Mouse (Mus musculus): ENCODE data around the gene Mki67. TPM values are rescaled to one million over a fixed set of nuclear protein-coding genes. Genes with fewer than 3 reads are reported as not detected.

The Mki67 gene
- polyA plus RNA-seq, 1 experiment = 19.1 TPM

DNA sequence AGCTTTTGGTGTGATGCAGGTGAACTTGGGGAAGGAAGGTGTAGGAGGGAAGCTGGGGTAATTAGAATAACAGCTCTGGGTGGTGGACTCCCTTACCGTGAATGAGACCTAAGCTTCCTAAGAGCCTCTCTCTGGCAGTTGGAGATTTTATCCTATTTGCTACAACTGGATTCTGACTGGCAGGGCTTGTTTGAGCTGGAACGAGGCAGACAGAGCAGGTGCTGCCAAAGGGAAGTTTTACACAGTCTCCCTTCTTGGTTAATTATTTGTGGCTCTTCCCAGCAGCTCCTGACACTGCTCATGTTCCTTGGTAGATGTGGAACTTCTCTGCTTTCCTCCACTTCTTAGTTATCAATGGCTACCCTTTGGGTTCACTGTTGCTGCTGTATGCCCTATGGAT lies 30.9 kb upstream of the Mki67 start:
- WGBS = 71% methylated on average over 2 of the region's 2 CpGs
- Histone ChIP-seq H3K27ac (ENCODE audit: control insufficient read depth, insufficient read depth, low read length) (no peak overlapping the region), H3K36me3 (ENCODE audit: control insufficient read depth, insufficient read depth, low read length) (no peaks in the 10 kb centered on the region), H3K4me1 (replicated peaks; ENCODE audit: control insufficient read depth, insufficient read depth, low read length) (no peaks in the 10 kb centered on the region), H3K4me3 (ENCODE audit: control insufficient read depth, insufficient read depth, low read length) (no peak overlapping the region), H3K27me3 (ENCODE audit: control insufficient read depth, insufficient read depth, low read length) (no peaks in the 10 kb centered on the region)
- DNase-seq = no peak
- TF ChIP-seq CTCF (IDR thresholded peaks at IDR 0.05; ENCODE audit: borderline replicate concordance, control insufficient read depth, extremely low read depth, insufficient read depth, low read length, poor library complexity) = no peak
- no peak for TF ChIP-seq POLR2A (IDR thresholded peaks at IDR 0.05; ENCODE audit: control insufficient read depth, extremely low read depth, insufficient read depth, low read length, poor library complexity)

DNA sequence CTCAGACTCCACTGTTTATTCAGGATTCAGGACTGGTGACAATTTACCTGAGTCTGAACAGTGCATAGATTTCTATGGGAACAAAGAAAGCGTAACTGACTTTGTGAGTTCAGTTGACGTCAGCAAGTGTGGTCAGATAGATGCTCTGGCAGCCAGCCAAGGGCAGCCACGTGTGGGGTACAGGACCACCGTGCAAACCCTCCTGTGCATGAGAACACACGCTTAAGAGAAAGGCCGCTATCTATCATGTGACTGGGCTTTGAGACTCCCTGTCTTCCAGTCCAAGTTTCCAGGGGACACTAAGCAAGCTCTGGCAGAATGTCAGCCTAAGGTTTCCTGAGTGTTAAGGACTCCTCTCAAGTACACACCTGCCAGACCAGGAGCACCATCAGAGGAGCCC lies 30.4 kb upstream of the Mki67 start:
- no peaks in the 10 kb centered on the region for H3K36me3 ChIP-seq (ENCODE audit: control insufficient read depth, insufficient read depth, low read length)
- no peak overlapping the region for H3K27ac ChIP-seq (ENCODE audit: control insufficient read depth, insufficient read depth, low read length)
- H3K4me3 ChIP-seq (ENCODE audit: control insufficient read depth, insufficient read depth, low read length) = no peak overlapping the region
- 31% methylated on average over 6 of the region's 6 CpGs for WGBS
- no peak for DNase-seq
- no peaks in the 10 kb centered on the region for H3K27me3 ChIP-seq (ENCODE audit: control insufficient read depth, insufficient read depth, low read length)
- no peak for TF ChIP-seq POLR2A (IDR thresholded peaks at IDR 0.05; ENCODE audit: control insufficient read depth, extremely low read depth, insufficient read depth, low read length, poor library complexity)
- TF ChIP-seq CTCF (IDR thresholded peaks at IDR 0.05; ENCODE audit: borderline replicate concordance, control insufficient read depth, extremely low read depth, insufficient read depth, low read length, poor library complexity) = no peak
- no peaks in the 10 kb centered on the region for H3K4me1 ChIP-seq (replicated peaks; ENCODE audit: control insufficient read depth, insufficient read depth, low read length)

GRCm38 (mm10) chr7:135745091-135745490 lies 28.9 kb upstream of the Mki67 start:
- Histone ChIP-seq H3K4me3 (ENCODE audit: control insufficient read depth, insufficient read depth, low read length) (no peak overlapping the region), H3K4me1 (replicated peaks; ENCODE audit: control insufficient read depth, insufficient read depth, low read length) (no peaks in the 10 kb centered on the region), H3K27ac (ENCODE audit: control insufficient read depth, insufficient read depth, low read length) (no peak overlapping the region), H3K36me3 (ENCODE audit: control insufficient read depth, insufficient read depth, low read length) (no peaks in the 10 kb centered on the region), H3K27me3 (ENCODE audit: control insufficient read depth, insufficient read depth, low read length) (no peaks in the 10 kb centered on the region)
- TF ChIP-seq CTCF (IDR thresholded peaks at IDR 0.05; ENCODE audit: borderline replicate concordance, control insufficient read depth, extremely low read depth, insufficient read depth, low read length, poor library complexity) (no peak), POLR2A (IDR thresholded peaks at IDR 0.05; ENCODE audit: control insufficient read depth, extremely low read depth, insufficient read depth, low read length, poor library complexity) (no peak)
- 45% methylated on average over 2 of the region's 2 CpGs for WGBS
- no peak for DNase-seq

DNA sequence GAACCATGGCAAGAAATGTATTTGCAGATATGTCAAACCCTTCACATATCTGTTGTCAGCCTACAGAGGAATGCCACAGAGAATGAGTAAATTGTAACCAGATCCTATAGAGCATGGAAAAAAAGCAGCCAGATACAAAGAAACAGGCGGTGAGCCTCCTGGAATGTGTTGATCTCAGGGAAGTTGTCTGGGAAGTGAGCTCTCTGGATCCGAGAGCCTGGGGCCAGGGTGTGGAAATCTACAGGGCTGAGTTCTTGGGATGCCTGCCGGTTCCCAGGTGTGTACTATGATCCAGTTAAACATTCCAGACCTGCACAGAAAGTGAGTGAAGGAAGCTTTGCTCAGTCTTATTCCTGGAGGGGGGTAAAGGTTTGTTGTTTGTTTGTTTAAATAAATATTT lies 24.3 kb upstream of the Mki67 start:
- no peak for TF ChIP-seq CTCF (IDR thresholded peaks at IDR 0.05; ENCODE audit: borderline replicate concordance, control insufficient read depth, extremely low read depth, insufficient read depth, low read length, poor library complexity)
- no peak for TF ChIP-seq POLR2A (IDR thresholded peaks at IDR 0.05; ENCODE audit: control insufficient read depth, extremely low read depth, insufficient read depth, low read length, poor library complexity)
- DNase-seq = no peak
- Histone ChIP-seq H3K4me1 (replicated peaks; ENCODE audit: control insufficient read depth, insufficient read depth, low read length) (no peaks in the 10 kb centered on the region), H3K27me3 (ENCODE audit: control insufficient read depth, insufficient read depth, low read length) (no peaks in the 10 kb centered on the region), H3K4me3 (ENCODE audit: control insufficient read depth, insufficient read depth, low read length) (no peak overlapping the region), H3K27ac (ENCODE audit: control insufficient read depth, insufficient read depth, low read length) (no peak overlapping the region), H3K36me3 (ENCODE audit: control insufficient read depth, insufficient read depth, low read length) (no peaks in the 10 kb centered on the region)
- 89% methylated on average over 3 of the region's 3 CpGs for WGBS

DNA sequence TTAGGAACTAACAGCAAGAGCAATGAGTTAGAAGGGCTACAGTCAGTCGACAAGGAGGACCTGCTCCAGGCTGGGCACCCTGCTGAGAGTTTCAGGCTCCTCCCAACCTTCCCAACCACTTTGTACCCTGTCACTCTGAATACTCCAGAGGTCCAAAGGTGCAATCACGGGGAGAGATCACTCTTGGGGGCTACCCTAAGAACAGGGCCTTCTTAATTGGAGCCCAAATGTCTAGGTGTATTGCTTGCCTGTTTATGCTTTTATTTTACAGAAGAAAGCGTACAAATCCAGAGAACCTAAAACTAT lies 20.4 kb upstream of the Mki67 start:
- Histone ChIP-seq H3K27ac (ENCODE audit: control insufficient read depth, insufficient read depth, low read length) (no peak overlapping the region), H3K4me1 (replicated peaks; ENCODE audit: control insufficient read depth, insufficient read depth, low read length) (no peaks in the 10 kb centered on the region), H3K36me3 (ENCODE audit: control insufficient read depth, insufficient read depth, low read length) (no peaks in the 10 kb centered on the region), H3K27me3 (ENCODE audit: control insufficient read depth, insufficient read depth, low read length) (no peaks in the 10 kb centered on the region), H3K4me3 (ENCODE audit: control insufficient read depth, insufficient read depth, low read length) (no peak overlapping the region)
- WGBS = 55% methylated on average over 3 of the region's 3 CpGs
- TF ChIP-seq POLR2A (IDR thresholded peaks at IDR 0.05; ENCODE audit: control insufficient read depth, extremely low read depth, insufficient read depth, low read length, poor library complexity) (no peak), CTCF (IDR thresholded peaks at IDR 0.05; ENCODE audit: borderline replicate concordance, control insufficient read depth, extremely low read depth, insufficient read depth, low read length, poor library complexity) (no peak)
- no peak for DNase-seq

GRCm38 (mm10) chr7:135735691-135736580 lies 19.8 kb upstream of the Mki67 start:
- no peaks in the 10 kb centered on the region for H3K4me1 ChIP-seq (replicated peaks; ENCODE audit: control insufficient read depth, insufficient read depth, low read length)
- H3K27ac ChIP-seq (ENCODE audit: control insufficient read depth, insufficient read depth, low read length) = no peak overlapping the region
- no peak overlapping the region; the same call in 1 of the 2 replicates for H3K4me3 ChIP-seq (ENCODE audit: control insufficient read depth, insufficient read depth, low read length)
- no peaks in the 10 kb centered on the region for H3K27me3 ChIP-seq (ENCODE audit: control insufficient read depth, insufficient read depth, low read length)
- peak; percentile 92 for DNase-seq
- WGBS = 4% methylated on average over 31 of the region's 31 CpGs
- peak; percentile 100 for TF ChIP-seq CTCF (IDR thresholded peaks at IDR 0.05; ENCODE audit: borderline replicate concordance, control insufficient read depth, extremely low read depth, insufficient read depth, low read length, poor library complexity)
- no peak for TF ChIP-seq POLR2A (IDR thresholded peaks at IDR 0.05; ENCODE audit: control insufficient read depth, extremely low read depth, insufficient read depth, low read length, poor library complexity)
- no peaks in the 10 kb centered on the region for H3K36me3 ChIP-seq (ENCODE audit: control insufficient read depth, insufficient read depth, low read length)
